Mouse (Mus musculus) stomach, postnatal 0 days (tissue): ENCODE results near the gene Adam33. TPM values are rescaled to one million over a fixed set of nuclear protein-coding genes. Genes with fewer than 3 reads are reported as not detected.
"Not testable (repeated sequence)": the region's sequence is repeated elsewhere in the genome, so short reads cannot be mapped to it uniquely, and the experiment has no call there.

Experiments used
- ATAC-seq: fragments of 200-750 bp; cut with Nextera tagmentation; 2 replicates; pipeline ENCODE4 v1.8.0; 2017; ENCODE audit not compliant: low FRiP score, low TSS enrichment
- DNase-seq: peaks from one replicate; pipeline ENCODE4 v3.0.0-alpha.2; 2016; ENCODE audit warnings: low spot score
- H3K27ac ChIP-seq: fragments of 300-500 bp; sonication (generic); replicated peaks from 2 replicates; pipeline ENCODE4 v1.5.1; 2014; ENCODE audit warnings: mild to moderate bottlenecking, control low read depth
- H3K27me3 ChIP-seq: fragments of 300-500 bp; sonication (generic); 2 replicates; pipeline ENCODE4 v1.6.1; 2014; ENCODE audit warnings: low read length; ENCODE audit not compliant: control insufficient read depth, insufficient read depth
- H3K36me3 ChIP-seq: fragments of 300-500 bp; sonication (generic); 2 replicates; pipeline ENCODE4 v1.6.1; 2014; ENCODE audit warnings: low read length, mixed read lengths; ENCODE audit not compliant: control insufficient read depth, insufficient read depth
- H3K4me1 ChIP-seq: fragments of 300-500 bp; sonication (generic); replicated peaks from 2 replicates; pipeline ENCODE4 v1.6.1; 2014; ENCODE audit warnings: antibody characterized with exemption; ENCODE audit not compliant: control insufficient read depth, insufficient read depth
- H3K4me2 ChIP-seq: fragments of 300-500 bp; sonication (generic); replicated peaks from 2 replicates; pipeline ENCODE4 v1.6.1; 2014; ENCODE audit warnings: low read depth, mild to moderate bottlenecking, control low read depth, moderate library complexity
- H3K4me3 ChIP-seq: fragments of 300-500 bp; sonication (generic); 2 replicates; pipeline ENCODE4 v1.5.1; 2014; ENCODE audit warnings: low read depth, low read length, control low read depth
- H3K9ac ChIP-seq: fragments of 300-500 bp; sonication (generic); 2 replicates; pipeline ENCODE4 v1.6.1; 2014; ENCODE audit warnings: mild to moderate bottlenecking, low read length, control low read depth, mixed read lengths
- H3K9me3 ChIP-seq: fragments of 300-500 bp; sonication (generic); 2 replicates; pipeline ENCODE4 v1.6.1; 2016; ENCODE audit warnings: low read length; ENCODE audit not compliant: control insufficient read depth
- CTCF ChIP-seq: IDR thresholded peaks from 2 replicates; pipeline ENCODE4 v1.5.1; 2016; ENCODE audit warnings: antibody characterized with exemption, low read depth, mild to moderate bottlenecking, moderate library complexity
- EP300 ChIP-seq: optimal IDR thresholded peaks from 2 replicates; pipeline ENCODE3; 2016; ENCODE audit warnings: antibody characterized with exemption
- WGBS: fragments of 180-500 bp; shearing (Covaris S2); extraction: QIAGEN DNeasy Blood & Tissue Kit; methylation state at CpG from one replicate; pipeline ENCODE4 v1.1.7; 2014; 5-methylcytosine and 5-hydroxymethylcytosine counted together
- polyA plus RNA-seq: library from polyadenylated mRNA; unstranded; fragments of >200 nt; fragmentation: Nextera tagmentation; extraction: Ambion mirVana; gene quantifications from 2 replicates; pipeline ENCODE4 v1.2.1, GENCODE M21; 2015

Adam33 gene
- polyA plus RNA-seq, 1 experiment from 2014 or later, result 8.2 TPM

DNA sequence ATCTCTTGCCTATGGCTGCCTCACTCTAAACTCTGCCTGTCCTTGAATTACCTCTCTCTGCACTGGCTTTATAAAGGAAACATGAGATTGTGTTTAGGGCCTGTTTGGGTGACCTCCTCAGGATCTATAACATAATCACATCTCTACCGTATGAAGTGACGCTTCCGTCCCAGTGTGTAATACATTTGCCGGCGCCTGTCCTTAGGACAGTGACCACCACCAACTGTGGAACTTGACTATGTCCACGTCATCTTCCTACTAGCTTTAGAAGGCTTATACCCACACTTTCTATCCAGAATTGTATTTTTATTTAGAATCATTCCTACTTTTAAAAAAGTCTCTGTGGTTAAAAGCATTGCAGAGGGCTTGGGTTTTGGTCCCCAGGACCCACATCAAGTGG, 25.4 kb downstream of the Adam33 start:
- no peak overlapping the region for H3K4me2 ChIP-seq
- 0 out of 2 replicates have a peak, but pooled peaks cover 2% of the 10 kb centered on the region for H3K4me1 ChIP-seq
- ATAC-seq (no peak), DNase-seq (no peak)
- H3K27ac ChIP-seq, result no peak overlapping the region
- no peak overlapping the region for H3K9ac ChIP-seq
- TF ChIP-seq CTCF (no peak), EP300 (no peak)
- WGBS, result 92% methylated on average over 6 of the region's 6 CpGs
- H3K36me3 ChIP-seq, result no peaks in the 10 kb centered on the region
- H3K27me3 ChIP-seq, result peaks cover 3% of the 10 kb centered on the region; the same call in 1 of the 2 replicates
- no peak overlapping the region for H3K4me3 ChIP-seq
- no peaks in the 10 kb centered on the region for H3K9me3 ChIP-seq

- Histone ChIP-seq H3K36me3 (no peaks in the 10 kb centered on the region), H3K9me3 (no peaks in the 10 kb centered on the region), H3K4me2 (no peak overlapping the region), H3K4me1 (0 out of 2 replicates have a peak, but pooled peaks cover 2% of the 10 kb centered on the region), H3K27me3 (peaks cover 3% of the 10 kb centered on the region; the same call in 1 of the 2 replicates), H3K27ac (no peak overlapping the region), H3K9ac (no peak overlapping the region), H3K4me3 (no peak overlapping the region)
- WGBS, result 26% methylated on average over 17 of the region's 17 CpGs
- DNase-seq, result peak; percentile 60
- TF ChIP-seq EP300 (no peak), CTCF (no peak)
- peak; percentile 9; the same call in 1 of the 2 replicates for ATAC-seq
Measured at GRCm38 (mm10) chr2:131037226-131037990, 26.2 kb downstream of the Adam33 start.

DNA sequence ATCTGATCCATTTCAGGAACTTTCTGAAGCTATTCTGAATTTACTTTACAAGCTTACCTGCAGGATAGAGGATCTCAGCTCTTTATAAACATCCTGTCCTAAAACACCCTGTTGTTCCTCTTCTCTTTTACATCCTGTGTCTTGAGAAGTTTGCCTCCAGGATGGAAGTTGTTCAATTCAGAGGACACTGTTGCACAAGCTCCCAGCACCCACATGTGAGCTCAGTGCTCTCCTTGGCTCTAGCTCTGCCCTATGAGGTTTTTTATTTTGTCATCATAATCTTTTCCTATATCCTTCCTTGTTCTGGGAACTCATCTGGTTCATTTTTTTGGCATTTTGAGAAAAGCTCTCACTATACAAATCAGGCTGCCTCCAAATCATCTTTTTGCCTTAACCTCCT, 26.9 kb downstream of the Adam33 start:
- no peak for DNase-seq
- H3K27me3 ChIP-seq, result peaks cover 3% of the 10 kb centered on the region; the same call in 1 of the 2 replicates
- H3K4me1 ChIP-seq, result 0 out of 2 replicates have a peak, but pooled peaks cover 2% of the 10 kb centered on the region
- H3K9me3 ChIP-seq, result no peaks in the 10 kb centered on the region
- no peaks in the 10 kb centered on the region for H3K36me3 ChIP-seq
- ATAC-seq, result no peak
- H3K4me2 ChIP-seq, result no peak overlapping the region
- no peak for TF ChIP-seq CTCF
- TF ChIP-seq EP300, result no peak
- H3K27ac ChIP-seq, result no peak overlapping the region
- H3K4me3 ChIP-seq, result no peak overlapping the region
- H3K9ac ChIP-seq, result no peak overlapping the region

GRCm38 (mm10) chr2:131036343-131036742, 27.3 kb downstream of the Adam33 start:
- H3K4me1 ChIP-seq, result no peaks in the 10 kb centered on the region
- no peaks in the 10 kb centered on the region for H3K9me3 ChIP-seq
- H3K4me2 ChIP-seq, result no peak overlapping the region
- H3K4me3 ChIP-seq, result no peak overlapping the region
- no peak overlapping the region for H3K27ac ChIP-seq
- H3K36me3 ChIP-seq, result no peaks in the 10 kb centered on the region
- TF ChIP-seq CTCF, result no peak
- TF ChIP-seq EP300, result no peak
- WGBS, result 83% methylated on average over 2 of the region's 2 CpGs
- H3K9ac ChIP-seq, result no peak overlapping the region
- H3K27me3 ChIP-seq, result peaks cover 3% of the 10 kb centered on the region; the same call in 1 of the 2 replicates
- ATAC-seq (no peak), DNase-seq (no peak)

DNA sequence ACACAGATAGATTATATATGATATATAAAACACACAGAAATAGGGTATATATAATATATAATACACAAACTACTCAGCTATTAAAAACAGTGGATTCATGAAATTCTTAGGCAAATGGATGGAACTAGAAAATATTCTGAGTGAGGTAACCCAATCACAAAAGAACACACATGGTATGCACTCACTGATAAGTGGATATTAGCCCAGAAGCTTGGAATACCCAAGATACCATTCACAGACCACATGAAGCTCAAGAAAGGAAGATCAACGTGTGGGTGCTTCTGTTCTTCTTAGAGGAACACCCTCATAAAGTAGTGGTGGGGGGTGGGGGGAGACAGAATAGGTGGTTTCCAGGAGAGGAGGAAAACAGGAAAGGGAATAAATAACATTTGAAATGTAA, 32.2 kb downstream of the Adam33 start:
- H3K4me1 ChIP-seq, ATAC-seq, H3K4me3 ChIP-seq, H3K9me3 ChIP-seq, H3K27ac ChIP-seq, H3K27me3 ChIP-seq, H3K9ac ChIP-seq, H3K36me3 ChIP-seq, H3K4me2 ChIP-seq, DNase-seq: not testable (repeated sequence)
- WGBS, result 57% methylated on average over 1 of the region's 1 CpGs

GRCm38 (mm10) chr2:131030998-131031397, 32.6 kb downstream of the Adam33 start:
- TF ChIP-seq EP300, result no peak
- TF ChIP-seq CTCF, result no peak
- Histone ChIP-seq H3K4me1 (no peaks in the 10 kb centered on the region), H3K36me3 (no peaks in the 10 kb centered on the region), H3K9me3 (no peaks in the 10 kb centered on the region), H3K9ac (no peak overlapping the region), H3K27me3 (no peaks in the 10 kb centered on the region), H3K4me3 (no peak overlapping the region), H3K4me2 (no peak overlapping the region), H3K27ac (no peak overlapping the region)
- ATAC-seq (no peak), DNase-seq (no peak)
- 96% methylated on average over 1 of the region's 1 CpGs for WGBS
